Mouse (Mus musculus) liver, postnatal 0 days (tissue): ENCODE measurements around the gene Nrm.

Experiments
- CTCF ChIP-seq: sonication (generic); IDR thresholded peaks from 2 replicates; pipeline ENCODE4 v1.5.1; 2016; ENCODE audit warnings: antibody characterized with exemption, low read depth
- EP300 ChIP-seq: IDR thresholded peaks from 2 replicates; pipeline ENCODE4 v1.6.1; 2016; ENCODE audit warnings: antibody characterized with exemption, low read depth, mild to moderate bottlenecking

DNA sequence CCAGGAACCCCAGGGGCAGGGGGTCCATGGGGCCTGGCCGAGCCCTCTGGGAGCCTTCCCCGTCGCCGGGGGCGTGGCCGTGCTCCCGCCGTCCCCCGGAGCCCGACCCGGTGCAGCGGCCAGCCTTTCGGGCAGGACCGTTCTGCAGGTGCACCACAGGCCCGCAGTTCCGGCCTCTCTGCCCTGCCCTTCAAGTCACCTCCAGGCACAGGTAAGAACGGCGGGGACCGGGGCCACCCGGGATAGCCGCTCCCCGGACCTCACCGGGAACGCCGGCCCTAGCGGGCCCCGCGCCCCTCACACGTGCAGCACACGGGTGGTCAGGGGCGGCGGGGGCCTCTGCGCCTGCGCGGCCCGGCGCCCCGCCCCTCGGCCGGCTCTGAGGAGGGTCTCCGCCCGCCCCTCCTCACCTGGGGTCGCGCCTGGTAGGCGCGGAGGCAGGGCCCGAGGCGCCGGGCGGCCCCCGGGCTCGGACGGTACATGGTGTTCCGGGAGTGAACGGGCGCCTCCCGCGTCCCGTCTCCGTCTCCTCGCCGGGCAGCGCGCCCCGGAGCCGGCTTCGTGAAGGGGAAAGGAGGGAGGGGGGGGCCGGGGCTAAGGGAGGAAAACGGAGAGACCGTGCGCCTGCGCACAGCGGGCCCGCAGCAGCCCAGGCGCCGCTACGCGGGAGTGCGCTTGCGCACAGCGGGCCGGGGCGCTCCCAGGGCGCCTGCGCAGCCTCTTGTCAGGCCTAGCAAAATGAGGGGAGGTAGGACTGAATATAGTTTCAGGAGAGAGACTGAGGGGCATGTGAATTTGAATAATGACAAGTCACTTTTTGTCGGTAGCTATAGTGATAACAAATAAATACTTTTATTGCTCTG is 35.9 kb downstream of the Nrm start, which contains the start of gene 2310061I04Rik:
- no peak for TF ChIP-seq CTCF
- TF ChIP-seq EP300 = no peak
